Comparison of ENCODE assay signal across 12 mouse cellular contexts in the genomic region with DNA sequence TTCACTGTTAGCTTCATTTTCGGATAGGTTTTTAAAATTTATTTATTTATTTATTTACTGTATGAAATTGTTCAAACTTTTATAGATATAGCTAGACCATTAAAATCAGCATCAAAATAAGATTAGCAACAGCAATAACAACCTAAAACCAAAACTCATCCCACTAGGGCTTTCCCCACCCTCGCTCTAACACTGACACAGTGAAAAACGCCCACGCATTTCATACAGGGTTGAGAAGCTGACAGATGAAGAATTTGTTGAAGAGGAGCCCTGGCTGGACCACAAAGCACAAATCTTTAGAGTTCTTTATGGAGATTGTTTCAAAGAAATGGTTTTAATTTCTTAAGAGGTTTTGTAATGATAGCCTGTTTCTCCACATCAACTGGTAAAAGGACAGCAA.
"Had no signal": no experiment of that assay in that cellular context is flagged by ENCODE, and none has a peak within 500 bp of the region (broad histone marks: within the 10 kb centered on the region; RNA-seq: fewer than 3 reads in every experiment).

No protein-coding gene starts in this region.

- DNase-seq: kidney, adult 18-20 months; kidney, adult 9 months; kidney, postnatal 14 days; kidney, postnatal 4 days; left cerebral cortex, postnatal 4 days; liver, postnatal 0 days; lung, embryonic 14.5 days; right cerebral cortex, postnatal 14 days; spleen, adult 18-20 months; thymus, adult 2 months; thymus, postnatal 14 days; thymus, postnatal 4 days had no signal
